Mouse (Mus musculus) ovary, postnatal 36 days (tissue): ENCODE measurements at regions not wholly inside any gene's neighbourhood (a gene's known extent, or its start where the extent isn't known, plus 50 kb on each side); places are given as distances from the start of the nearest gene placed in this dataset.

Experiments used
- DNase-seq: peaks from one replicate; pipeline ENCODE4 v3.0.0; 2022; ENCODE audit warnings: low spot score, mixed read lengths

DNA sequence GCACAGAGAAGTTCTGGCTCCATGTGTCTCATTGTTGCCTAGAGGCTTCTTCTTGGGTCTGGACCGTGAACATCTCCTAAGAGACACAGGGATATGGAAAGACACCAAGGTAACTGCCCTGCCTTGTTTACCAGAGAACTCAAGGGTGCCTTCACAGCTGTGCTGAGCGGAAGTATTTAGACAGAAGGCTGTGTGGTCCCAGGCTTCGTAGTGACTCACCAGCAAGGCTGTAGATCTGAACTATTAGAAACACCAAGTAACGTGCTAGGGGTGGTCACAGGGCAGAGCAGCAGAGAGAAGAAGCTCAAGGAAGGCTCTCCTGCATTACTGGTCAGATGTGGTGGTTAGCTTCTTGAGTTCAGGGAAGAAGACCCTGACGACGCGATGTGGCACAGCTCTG is 51.6 kb upstream of the Lpp start:
- DNase-seq = no peak

DNA sequence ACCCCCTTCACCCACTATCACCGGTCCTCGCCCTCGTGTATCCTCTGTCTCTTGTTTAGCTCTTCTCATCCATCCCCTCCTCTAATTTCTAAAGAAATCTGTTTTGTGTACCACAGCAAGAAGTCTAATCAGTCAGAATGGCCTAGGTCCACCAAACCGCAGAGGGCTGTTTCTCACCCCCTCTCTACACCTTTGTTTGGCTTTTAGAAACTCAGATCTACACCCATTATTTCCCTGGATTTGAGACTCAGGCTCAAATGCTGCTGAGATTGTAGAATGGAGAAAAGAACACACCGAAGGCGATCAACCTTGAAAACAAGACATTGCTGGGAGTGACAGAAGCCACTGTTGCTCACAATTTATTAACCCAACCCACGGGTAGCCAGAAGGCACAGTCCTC is 52.7 kb upstream of the Lpp start:
- DNase-seq = no peak

DNA sequence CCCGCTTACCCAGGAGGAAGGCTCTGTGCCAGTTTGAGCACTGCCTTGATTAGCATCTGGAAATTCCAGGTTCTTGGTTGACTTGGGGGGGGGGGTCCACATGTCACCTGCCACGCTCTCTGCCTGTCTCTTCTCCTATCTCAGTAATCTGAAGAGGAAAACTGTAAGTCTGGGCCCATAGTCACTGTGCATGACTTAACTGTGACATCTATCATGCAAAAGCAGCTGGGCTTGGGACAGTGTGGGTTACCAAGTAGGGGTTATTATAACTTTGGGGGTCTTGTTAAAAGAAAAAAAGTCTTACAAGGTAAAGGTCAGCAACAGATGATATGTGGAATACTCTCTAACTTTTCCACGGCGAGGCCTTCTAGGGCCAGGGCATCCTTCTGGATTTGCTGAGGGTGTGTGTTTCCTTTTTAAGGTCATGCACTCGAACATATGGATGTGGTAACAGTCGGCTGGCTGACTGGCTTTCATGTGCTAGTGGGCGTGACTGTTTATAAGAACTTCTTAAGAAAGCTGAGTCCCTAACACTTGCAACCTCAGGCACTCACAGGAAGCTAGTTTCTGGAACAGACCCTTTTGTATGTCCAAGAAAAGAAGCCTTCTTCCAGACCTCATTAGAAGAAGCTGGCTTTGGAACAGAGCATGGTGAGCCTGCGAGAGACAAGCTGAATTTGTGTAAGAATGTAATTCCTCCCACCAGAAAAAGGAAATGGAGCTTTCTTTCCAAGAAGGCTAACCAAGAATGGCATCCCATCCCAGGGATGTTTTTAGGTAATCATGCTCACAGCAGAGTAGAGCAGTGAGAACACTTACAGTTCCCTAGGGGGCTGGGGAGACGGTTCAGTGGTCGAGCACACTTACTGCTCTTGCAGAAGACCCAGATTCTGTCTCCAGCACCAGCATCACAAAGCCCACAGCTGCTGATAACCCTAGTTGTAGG is 53.7 kb upstream of the Lpp start:
- DNase-seq = no peak

DNA sequence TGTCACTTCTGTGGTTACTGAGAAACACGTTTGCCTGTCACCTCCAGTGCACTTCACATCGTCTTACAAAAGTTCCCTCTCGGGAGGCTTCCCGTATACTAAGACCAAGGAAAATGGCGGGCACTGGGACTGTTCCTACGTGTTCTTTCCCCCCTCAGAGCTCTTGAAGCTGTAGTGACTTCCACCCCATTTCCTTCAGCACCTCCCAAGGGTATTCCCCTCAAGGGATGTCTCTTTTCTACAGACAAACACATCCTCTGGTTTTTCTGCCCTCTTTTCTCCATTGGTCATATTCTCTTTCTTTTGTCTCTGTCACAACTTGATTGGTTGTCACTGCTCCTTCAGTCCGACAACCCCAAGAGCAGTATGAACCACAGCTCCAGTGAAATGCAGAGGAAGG is 54.9 kb upstream of the Lpp start:
- DNase-seq = no peak

DNA sequence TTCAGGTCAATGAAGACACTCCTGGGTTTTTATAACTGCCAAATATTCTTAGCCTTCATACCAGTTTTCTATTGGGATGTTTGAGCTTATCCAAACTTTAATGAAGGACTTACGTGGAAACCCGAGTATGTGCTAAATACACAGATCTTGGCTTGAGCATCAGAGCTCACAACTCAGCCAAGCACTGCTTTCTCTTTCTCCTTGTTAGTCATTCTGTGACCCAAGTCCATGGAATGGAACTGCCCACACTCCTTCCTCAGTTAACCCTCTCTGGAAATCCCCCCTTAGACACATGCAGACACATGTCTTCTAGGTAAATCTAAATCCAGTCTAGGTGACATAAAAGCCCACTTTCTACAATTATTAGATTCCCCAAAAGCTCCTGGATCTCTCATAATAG is 58.9 kb upstream of the Lpp start:
- DNase-seq = no peak

DNA sequence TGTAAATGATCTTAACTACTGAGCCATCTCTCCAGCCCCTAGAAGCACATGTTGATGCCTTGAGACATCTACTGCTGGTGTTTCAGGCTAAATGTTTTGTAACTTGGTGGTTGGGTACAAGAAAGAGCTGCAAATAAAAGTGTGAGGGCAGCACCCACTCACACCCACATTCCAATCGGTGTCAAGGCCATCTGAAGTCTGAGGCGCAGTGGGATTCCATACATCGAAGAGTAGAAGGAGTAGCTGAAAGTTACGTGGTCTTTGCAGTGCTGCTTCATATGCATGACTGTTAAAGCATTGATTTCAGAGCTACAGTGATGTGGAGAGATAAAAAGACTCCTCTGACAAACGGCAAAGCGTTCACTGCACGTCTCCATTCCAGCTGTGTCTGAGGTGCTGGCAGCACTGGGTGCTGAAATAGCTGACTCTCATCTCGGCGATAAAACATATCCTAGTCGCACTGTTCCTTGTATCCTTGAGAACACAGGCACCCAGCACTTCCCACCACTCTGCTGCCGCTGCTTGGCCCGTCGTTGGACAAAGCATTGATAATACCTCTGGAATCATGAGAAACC is 61.8 kb upstream of the Lpp start:
- no peak for DNase-seq

DNA sequence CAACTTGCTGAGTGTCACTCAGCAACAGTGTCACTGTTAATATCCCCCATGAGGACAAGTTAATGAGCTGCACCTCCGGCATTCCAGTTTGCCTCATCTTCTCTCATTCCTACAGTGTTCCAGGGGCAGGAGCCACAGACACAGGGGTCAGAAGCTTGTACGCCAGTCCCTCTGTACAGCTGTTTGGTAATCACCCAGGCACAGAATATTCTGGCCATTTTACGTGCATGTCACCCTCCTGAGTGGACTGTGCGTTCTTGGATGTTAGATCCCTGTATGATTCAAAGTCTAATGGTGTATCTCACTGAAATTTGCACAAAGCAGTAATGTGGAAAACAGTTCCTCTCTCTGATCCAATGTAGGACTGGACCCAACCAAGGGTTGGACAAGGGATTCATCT is 66.7 kb upstream of the Lpp start:
- no peak for DNase-seq

DNA sequence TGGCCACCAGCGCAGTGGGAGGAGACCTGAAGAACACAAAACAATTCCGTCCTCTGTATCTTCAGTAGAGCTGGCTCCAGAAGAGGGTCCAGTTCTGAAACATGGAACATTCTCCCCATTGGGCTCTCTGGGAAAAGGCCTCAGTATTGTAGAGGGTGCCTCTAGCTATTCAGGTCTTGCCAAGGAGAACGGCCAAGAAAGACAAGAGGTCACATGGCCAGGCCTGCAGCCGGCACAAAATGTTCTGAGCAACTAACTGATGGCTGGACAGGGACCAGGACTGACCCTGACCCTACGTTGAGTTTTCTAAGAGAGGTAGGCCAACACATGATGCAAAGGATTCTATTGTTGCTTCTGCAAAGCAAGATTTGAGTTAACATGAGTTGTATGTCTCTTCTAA is 67.3 kb upstream of the Lpp start:
- no peak for DNase-seq

DNA sequence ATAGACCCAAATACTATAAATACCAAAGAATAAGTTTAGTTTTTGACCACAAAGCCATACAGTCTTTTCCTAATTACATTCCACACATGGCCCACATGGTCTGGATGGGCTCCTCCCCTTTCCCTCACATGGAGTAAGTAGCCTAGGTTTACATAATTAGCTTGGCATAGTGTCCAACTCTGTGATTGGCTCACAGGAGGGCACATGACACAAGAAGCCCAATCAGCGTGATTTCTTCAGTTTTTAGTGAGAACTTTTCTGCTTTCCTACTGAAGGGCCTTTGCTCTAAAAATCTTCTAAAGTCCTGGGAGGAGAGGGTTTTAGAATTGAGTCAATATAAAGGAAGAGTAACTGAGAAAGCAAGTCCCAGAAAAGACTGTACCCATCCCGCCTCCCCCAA is 68.4 kb upstream of the Lpp start:
- no peak for DNase-seq

DNA sequence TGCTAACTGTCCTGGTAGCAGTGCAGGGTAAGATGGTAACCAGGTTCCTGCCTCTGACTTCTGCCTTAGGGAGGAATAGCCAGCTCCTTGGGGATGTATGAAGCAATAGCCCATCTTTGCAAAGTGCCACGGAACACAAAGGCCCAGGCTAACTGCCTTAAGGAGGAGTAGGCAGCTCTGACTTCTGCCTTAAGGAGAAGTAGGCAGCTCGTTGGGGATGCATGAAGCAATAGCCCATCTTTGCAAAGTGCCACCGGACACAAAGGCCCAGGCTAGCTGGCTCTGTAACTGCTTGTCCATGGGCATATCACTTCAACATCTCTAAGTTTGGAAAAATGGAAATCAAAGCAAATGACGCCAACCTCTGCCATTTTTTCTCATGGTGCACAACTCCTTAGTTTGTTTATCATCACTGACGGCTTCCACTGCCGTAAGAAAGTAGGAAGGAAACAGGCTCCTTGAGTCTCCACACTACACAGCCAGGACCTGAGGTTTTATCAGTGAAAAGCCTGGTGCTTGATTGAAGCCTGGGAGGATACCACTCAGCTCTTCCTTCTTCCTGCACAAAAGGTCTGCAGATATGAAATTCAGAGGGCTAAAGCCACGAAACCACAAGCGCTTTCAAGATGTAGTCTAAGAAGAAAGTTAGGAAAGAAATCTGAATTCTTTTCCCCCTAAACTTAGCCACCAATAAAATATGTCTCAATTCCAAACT is 74.4 kb upstream of the Lpp start:
- DNase-seq = no peak

DNA sequence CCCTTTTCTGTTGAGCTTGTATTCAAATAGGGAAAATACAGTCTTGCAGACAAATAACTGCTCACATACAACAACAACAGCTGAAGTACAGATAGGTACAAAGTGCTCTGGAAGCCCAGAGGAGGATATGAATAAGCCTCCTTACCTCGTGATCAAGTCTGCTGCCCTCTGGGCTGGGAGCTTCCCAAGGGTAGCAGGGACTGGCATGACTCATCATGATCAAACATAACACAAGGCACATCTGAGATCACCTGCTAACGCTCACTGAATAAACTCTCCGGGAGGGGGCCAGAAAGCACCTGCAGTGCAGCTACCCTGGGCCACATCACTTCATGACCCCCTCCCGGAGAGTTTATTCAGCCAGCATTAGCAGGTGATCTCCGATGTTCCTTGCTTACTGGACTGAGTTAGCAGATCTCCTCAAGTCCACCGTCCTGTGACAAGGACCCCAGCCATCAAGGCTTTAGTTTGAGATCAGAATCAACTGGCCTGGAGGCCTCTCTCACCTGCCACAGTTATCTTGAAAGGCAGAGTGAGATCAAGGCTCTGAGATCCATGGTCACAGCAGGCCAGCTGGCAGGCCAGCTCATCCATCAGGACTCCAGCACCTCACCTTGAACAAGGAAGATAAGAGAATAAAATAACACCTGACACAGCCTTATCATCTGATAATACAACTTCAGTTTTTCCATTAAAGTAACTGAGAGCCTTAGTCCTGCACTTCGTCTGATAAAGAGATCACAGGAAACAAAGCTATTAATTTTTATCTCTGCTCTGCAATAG is 79.6 kb upstream of the Lpp start:
- DNase-seq = no peak

DNA sequence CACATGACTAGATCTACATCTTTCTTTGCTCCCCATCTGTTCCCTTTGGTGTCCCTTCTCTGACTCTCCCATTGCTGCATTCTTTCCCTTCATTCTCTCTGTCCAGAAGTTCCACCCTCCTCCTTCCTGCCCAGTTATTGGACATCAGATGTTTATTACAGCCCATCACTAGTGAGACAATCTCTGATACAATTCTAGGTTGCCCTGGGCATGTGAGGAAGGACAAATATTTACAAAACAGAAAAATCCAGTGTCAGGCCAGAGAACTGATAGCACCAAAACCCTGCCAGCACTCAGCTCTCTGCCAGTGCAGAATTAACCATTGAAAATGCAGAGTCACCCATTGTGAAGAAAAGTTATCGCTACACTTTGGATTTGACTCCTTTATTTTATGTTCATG is 87.9 kb upstream of the Lpp start:
- DNase-seq = no peak

DNA sequence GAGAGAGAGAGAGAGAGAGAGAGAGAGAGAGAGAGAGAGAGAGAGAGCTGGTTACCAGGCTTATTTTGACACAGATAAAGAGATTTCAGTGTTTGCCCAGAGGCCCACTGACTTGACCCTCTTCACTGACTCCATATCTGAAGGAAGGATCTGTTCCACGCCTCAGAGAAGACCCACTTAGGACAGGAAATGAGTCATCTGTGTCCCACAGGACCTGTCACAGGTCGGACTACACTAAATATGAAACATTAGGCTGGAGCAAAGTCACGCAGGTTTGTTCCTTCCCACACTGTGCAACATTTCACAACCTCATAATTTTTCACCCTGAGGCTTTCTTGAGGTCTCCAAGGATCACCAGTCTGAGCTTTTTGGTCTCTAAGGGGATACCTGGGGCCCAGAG is 96.5 kb upstream of the Lpp start:
- DNase-seq = no peak

DNA sequence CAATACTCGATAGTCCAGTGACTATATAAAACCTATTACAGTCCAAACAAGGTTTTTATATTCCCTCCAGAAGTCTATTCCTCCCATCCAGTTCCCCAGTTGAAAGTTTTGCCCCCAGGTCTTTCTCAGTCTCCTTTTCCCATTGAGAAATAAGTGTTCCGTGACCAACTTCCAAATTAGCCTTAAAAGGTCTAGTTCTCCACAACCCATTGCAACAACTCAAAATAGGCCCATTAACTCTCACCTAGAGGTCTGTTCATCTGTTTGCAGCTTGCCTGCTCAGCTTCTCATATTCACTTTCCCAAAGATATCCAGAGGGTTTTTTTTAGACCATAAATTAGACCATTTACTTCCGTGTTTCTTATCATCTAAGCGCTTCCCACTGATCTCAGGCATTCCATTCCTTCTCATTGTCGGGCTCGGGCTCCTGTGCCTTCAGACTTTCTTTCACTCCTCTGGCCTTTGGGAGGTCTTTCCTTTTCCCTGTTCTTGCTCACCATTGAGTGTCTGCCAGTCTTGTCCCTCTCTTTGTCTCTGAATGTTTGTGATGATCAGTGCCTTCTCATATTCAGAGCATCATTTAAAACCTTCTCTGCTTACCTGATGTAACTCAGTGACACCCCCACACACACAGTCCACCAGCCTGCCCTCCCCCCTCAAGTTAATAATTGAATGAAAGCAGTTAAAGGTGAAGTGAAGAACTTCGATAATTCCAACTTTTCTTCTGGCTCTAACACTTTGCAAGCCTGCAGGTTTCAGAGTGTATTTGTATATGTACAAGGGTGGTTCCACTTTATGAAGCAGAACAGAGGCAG is 97.5 kb upstream of the Lpp start:
- DNase-seq = no peak

DNA sequence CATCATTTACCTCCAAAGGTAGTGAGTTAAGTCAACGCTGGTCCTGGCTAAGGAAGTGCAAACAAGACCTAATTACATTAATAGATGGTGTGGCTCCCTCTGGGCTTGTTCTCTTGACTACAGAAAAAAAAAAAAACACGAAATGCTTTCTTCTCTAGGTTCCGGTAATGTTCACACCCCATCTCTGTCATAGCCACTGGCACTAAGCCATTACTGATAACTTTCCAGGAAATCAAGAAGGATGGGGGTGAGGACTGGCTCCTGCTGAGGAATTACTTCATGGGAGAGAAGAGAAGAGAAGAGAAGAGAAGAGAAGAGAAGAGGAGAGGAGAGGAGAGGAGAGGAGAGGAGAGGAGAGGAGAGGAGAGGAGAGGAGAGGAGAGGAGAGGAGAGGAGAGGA is 109.1 kb upstream of the Lpp start:
- no peak for DNase-seq

DNA sequence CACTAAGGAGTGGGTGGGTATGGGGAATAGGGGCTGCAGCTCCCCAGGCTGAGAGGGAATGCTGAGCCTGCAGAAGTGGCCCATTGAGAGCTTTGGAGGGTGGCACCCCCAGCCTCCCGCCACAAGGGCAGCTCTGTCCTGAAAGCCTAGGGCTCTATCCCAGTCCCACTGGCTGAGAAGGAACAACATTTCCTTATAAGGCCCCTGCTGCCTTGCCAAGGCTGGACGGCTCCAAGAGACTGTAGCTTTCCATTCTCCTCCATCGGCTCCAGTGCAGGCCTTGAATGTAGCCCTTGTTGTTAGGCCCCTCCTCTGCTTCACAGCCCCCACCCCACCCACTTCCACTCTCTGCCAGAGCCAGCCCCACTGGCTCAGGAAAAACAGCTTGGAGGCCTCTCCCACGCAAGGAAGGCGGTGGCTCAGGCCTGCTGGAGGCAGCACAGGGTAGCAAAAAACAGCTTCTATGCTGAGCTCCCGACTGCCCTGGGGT is 111.1 kb upstream of the Lpp start:
- peak; percentile 87 for DNase-seq

DNA sequence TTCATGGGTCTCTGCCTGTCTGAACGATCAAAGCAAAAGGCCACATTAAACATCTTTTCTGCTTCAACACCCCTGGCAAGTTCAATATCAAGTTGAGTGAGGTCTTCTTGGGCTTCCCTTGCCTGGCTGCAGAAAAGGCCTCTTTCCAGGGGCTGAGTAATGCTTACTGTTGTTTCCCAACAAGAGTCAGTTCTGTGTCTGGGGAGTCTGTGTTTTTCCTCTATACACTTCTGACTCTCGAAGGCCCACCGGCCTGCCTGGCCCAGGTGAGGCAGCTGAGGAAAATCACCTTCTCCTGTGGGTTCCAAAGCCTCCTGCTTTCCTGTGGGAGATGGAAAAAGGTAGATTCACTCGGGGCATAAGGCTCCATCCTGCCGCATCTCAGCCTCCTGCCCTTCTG is 111.7 kb upstream of the Lpp start:
- no peak for DNase-seq

DNA sequence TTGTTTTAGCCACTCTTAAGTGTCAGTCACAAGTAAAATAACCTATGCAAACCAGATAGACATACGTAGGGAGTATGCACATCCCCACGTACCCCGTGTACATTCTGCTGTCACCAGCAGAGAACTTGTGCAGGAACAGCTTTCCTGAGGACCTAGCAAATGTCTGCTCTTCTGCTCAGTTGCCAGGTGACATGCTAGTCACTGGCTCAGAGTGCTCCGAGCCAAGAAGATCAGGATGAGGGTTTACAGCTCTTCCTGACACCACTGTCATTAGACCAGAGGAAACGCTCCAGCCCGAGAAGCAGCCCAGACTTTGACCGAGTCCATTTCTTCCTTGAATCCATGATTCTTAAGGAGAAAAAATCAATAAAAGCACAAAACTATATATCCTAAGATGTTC is 115.5 kb upstream of the Lpp start:
- no peak for DNase-seq

DNA sequence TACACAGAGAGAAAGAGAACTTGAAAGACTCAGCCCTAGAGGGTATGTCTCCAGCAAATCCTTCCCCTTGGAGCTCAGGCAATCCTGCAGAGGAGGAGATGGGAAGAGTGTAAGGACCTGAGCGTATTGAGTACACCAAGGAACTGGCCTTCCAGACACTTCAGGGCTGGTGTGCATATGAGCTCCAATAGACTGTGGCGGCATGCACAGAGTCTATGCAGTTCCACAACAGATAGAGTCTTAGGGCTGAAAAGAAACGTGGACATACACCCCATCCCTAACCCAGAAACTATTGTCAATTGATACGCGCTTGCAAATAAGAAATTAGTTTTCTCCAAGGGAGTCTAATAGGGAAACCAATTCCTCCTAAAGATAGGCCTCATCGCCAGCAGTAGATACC is 130.6 kb upstream of the Lpp start:
- no peak for DNase-seq

DNA sequence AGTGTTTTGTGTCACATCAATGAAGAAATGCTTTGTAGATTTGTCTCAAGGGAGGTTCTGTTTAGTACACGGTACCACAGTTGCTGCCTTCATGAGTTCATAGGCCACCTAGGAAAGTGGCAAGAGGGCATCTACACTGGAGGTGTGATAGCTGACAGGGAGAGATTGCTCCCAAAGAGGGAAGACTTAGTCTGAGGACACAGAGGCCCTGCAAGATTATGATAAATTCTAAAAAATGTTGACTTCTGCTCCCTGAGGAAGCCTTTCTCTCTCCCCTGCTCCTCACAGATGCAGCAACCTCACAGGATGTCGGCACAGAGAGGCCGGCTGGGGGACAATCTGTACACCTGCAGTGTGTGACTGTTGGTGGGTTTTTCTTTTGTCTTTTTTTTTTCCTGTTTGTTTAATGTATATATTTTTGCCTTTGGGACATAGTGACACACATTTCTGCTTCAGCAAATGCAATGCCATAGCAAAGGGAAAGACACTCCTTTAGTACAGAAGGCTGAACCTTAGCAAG is 133.5 kb upstream of the Lpp start:
- no peak for DNase-seq

DNA sequence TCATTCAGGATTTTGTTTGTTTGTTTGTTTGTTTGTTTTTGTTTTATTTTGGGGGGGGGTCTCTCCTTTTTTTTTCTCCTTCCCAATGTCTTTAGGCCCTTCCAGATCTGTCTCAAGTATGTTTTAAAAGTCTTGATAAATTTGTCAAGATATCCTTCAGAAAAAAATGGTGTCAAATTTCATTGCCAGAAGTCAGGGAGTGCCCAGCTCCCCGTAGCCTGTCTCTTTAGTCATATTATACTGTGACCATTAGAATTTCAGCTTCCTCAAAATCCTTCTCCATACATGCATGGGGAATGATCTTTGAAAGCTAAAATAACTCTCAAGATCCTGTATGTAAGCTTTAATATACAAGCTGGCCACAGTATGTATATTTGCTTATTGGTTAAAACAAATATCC is 134.3 kb upstream of the Lpp start:
- no peak for DNase-seq
